Mouse (Mus musculus): ENCODE measurements around the gene Ddit4.

The Ddit4 gene

DNA sequence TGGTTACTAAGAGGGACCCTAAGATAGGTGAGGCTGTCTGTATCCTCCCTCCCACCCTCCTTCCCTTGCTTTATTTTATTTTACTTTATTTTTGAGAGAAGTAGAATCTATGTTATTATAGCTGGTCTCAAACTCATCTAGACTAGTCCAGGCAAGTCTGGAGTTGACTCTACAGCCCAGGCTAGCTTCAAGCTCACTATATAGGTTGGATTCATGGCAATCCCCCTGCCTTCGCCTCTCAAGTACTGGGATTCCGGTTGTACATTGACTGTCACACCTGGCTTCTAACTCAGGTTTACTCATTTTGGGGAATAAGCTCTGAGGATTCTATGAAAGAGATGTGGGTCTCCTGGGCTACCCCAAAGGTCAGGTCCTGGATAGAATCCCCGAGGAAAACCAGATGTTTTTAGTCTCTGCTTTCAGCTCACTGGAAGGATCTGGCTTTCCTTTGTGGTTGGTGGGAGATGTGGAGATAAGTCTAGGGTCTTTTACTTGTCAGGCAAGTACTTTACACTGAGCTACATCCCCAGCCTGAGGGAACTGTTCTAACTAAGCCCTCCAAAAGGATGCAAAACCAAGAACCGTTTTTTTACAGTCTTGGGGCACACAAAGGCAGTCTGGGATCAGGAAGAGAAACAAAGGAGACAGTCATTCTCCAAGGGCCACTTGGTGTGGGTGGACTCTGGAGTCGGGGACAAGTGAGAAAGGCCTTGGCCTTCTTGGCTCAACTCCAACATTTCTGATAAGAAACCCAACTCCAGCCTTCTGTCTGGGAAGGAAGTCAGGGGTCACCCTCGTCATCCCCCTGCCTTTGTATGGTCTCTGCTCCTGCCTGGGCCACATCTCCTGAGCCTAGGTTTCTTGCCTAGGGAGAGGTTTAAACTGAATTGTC is 3.0 kb downstream of the Ddit4 start:
- DNase-seq (ENCODE audit: low spot score): no peak

DNA sequence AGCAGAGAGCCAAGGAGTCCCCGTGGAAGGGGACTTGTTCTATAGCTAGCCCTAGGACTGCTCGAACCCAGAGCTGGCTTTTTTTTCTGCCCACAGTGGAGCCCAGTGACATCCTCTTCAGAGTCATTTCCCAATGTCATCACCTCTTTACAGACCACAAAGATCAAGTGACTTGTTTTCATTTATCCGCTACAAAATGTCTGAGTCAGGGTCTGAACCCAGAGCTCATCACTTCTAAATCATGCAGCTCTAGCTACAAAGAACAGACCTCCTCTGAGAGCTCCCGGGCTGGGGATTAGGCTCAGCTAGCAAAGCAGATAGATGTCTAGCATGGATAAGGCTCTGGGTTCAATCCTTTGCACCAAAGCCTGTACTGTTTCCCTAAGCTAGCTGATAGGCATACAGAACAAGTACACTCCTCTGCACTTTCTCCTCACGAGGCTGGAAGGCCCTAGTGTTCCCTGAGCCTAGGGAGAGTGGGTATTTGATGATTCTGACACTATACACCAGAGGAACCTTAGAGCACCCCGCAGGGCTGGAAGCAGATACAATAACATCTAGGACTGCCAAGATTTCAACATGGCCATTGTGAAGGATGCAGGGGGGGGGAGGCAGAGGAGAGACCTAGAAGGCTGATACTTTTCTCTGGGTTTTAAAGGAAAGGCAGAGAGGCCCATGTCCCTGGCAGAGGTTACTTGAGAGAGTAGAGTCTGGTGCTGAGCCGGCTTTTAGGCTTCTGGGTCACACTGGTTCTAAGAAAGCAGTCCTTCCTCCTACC is 4.1 kb downstream of the Ddit4 start:
- no peak for DNase-seq (ENCODE audit: low spot score)

DNA sequence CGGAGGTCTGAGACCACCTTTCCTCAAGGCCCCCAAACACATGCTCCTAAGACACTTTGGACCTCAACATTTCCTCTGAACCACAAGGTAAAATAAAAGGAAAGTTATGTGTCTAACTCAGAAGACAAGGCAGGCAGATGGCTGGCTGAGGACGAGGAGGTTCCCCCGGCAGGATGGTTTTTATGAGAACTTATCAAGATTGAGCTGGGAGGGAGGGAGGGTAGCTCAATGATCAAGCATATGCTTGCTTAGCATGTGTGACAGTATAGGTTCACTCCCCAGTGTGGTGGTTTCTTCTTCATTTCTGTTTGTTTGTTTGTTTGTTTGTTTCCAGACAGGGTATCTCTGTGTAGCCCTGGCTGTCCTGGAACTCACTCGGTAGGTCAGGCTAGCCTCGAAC is 5.3 kb downstream of the Ddit4 start:
- DNase-seq (ENCODE audit: low spot score): no peak

DNA sequence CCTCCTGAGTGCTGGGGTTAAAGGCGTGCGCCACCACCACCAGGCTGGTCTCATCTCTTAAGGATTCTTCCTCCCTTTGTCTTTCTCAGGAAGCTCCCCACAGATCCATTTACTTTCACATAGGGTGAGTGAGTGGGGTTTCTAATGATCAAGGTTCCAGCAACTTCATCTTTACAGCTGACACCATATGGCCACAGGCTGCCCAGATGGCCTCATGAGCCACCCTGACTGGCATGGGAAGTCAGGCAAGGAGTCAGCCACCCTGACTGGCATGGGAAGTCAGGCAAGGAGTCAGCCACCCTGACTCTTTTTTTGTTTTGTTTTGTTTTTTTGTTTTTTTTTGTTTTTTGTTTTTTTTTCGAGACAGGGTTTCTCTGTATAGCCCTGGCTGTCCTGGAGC is 6.2 kb downstream of the Ddit4 start:
- no peak for DNase-seq (ENCODE audit: low spot score)

DNA sequence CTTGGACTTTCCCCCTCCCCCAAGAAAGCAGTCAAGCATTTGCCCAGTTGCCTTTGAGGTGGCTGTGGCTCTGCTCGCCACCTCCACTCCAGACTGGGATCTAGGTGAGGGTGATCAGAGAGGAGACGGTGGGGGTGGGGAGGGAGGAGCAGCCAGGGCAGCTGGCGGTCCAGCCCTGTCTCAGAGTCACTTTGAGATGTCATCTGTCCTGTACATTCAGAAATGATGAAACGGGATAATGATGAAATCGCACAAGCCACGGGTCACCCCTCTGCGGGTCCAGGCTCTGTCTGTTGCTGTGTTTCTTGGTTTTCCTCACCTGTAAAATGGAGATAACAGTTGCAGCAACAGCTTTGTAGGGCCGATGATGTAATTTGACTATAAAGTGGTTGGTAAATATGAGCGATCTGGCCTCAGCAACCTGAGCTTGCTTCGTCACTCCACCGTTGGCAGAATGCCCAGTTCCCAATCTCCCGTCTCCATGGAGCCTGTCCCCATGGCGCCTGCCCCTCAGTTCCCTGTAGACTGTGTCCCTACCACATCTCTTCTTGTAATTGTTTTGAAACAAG is 8.1 kb downstream of the Ddit4 start:
- DNase-seq (ENCODE audit: low spot score): peak; percentile 51

DNA sequence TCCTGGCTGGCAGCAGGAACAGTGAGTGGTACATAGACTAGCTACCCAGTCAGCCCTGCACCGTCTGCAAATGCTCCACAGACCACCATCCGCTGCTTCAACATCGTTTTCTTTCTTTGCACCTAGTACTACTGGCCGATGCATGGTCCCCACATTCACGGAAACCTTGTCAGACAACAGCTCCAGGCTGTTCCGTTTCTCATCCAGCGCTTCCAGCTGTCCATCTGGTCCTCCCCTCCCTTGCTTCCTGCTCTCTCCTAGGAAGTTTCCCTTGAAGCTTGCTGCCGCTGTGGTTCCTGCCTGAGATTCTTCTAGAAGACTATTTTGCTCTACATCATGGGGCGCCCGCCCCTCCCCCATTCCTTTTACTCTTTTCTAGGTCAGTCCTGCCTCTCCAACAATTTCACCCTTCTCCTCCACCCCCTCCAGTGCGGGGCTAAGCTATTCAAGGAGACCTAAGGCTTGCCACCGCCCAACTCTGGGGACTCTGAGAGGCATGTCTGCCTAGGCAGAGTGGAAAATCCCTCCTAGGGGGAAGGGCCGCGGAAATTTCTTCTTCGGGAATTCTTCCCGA is 8.7 kb downstream of the Ddit4 start:
- DNase-seq (ENCODE audit: low spot score): no peak

DNA sequence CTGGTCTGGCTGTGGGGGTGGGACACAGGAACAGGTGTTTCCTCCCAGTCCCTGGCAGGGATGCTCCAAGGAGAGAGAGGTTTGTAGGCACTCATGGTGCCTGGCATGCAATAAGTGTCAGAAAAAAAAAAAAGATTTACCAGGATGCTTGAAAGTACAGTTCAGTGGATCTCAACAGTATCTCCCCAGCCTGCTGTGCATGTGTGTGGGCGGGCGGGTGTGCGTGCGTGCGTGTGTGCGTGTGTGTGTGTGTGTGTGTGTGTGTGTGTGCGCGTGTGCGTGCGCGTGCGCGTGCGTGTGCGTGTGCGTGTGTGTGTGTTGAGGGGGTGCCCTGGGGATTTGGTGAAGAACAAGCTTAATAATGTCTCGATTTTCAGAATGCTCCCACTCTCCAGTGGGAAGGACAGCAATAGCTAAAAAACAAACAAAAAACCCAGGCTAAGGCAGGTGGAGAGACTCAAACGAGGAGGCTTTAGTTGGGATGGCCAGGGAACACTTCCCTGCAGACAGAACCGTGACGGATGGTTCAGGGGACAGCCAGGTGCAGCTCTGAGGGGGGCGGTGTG is 9.3 kb downstream of the Ddit4 start:
- DNase-seq (ENCODE audit: low spot score): no peak

DNA sequence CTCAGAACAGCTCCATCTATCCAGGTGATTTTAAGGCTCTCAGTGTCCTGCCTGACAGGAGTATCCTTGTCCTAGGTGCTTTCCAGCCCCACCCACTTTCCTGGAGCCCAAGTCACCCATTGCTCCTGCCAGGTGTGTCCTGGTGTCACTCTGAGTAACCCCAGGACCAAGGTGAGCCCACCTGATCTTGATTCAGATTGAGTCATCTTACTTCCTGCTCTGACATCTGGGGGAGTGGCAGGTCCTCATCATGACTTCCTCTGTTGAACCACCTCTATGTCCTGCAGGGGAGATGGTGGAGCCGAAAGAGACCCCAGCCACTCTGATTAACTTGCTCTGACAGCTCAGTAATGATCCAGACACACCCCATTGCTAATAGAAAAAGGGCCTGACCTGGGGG is 12.6 kb downstream of the Ddit4 start:
- no peak for DNase-seq (ENCODE audit: low spot score)

DNA sequence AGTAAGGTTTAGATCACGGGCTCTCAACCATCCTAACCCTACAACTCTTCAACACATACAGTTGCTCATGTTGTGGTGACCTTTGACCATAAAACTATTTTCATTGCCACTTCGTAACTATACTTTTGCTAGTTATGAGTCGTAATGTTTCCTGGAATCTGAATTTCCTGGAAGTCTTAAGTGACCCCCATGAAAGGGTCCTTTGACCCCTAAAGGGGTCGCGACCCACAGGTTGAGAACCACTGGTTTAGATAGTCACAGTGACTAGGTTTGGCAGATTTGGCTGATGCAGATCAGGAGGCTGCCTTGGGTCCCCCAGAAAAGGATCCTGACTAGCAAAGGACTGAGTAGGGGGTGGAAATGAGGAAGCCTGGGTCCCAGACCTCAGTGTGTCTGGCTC is 13.0 kb downstream of the Ddit4 start:
- no peak for DNase-seq (ENCODE audit: low spot score)

DNA sequence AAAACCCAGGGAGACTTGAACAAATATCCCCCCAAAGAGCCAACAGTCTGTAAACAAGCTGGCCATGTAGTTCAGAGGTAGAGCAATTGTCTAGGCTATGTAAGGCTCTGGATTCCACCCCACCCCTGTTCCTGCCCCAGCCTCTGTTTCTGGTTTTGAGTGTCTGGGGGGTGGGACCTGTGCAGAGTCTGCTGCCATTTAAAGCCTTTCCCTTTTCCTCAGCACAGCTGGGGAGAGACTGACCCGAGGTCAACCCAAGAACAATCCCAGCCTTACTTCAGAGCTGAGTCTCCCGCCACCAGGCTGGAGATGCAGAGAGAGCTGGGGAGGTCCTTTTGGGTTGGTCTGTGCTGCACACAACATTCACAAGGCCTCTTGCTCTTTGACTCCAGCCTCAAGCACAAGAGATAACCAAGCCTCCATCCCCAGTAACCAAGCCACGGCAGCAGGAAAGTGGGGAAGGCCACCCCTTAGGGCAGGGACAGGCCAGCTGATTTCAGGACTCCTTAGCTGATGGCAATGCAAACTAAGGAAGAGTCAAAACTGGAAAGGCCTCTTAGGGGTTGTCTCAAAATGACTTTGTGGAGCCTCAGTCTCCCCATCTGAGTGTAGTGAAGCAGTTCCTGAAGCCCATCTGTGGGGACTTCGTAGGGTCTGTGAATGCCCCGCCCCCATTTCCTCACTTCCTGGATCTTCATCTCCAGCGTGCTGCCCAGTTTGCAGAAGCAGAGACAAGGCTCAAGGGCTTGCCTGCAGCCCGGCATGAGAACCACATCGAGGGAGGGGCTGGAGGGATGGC is 15.4 kb downstream of the Ddit4 start:
- DNase-seq (ENCODE audit: low spot score): no peak

DNA sequence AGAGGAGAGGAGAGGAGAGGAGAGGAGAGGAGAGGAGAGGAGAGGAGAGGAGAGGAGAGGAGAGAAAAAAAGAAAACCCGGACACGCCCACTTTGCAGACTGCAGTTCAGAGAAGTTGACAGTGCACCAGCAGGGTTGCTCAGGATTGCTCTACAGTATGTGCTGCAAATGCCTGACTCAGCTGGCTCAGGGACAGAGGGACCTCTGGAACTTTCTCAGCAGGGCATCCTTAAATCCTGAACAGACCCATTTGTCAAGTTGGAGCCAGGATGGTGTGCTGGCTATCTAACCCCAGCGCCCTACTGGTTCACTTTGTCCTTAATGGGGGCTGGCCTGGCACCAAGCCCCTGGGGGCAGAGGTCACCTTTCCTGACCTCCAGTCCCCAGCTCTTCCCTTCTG is 17.6 kb downstream of the Ddit4 start:
- DNase-seq (ENCODE audit: low spot score): no peak

DNA sequence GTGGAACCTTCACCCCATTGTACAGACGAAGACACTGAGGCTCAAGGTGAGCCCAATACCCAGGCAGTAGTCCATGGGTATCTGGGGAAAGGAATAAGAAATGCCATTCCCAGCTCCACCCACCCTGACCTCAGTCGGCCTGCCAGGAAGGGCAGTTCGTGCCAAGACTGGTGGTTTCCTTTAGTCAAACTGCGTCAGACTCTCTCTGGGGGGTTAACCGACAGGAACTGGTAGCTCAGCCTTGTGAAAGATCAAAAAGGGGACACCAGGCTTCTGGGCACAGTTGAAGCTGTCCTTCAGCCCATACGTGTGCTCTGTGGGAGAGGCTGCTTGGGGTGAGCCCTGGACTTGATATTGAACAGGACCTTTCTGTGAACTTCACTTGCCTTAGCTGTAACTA is 19.1 kb downstream of the Ddit4 start:
- DNase-seq (ENCODE audit: low spot score): no peak

DNA sequence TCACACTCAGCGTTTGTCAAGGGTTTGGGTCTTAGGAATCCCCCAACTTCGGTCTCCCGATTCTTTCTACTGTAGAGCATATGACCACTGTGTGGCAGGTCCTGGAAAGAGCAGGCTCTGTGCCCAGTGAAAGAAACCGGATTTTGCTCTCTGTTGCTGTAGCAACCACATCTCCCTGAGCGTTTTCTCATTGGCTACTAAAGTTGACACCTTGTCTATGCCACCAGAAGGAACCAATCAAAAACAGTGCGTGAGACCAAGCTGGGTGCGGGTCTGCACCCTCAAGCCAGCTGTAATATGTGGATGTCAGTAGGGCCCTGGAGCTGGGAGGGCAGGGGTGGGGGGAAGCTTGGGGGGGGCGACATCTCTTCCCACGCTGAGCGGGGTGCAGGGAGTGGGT is 20.6 kb downstream of the Ddit4 start:
- no peak for DNase-seq (ENCODE audit: low spot score)

DNA sequence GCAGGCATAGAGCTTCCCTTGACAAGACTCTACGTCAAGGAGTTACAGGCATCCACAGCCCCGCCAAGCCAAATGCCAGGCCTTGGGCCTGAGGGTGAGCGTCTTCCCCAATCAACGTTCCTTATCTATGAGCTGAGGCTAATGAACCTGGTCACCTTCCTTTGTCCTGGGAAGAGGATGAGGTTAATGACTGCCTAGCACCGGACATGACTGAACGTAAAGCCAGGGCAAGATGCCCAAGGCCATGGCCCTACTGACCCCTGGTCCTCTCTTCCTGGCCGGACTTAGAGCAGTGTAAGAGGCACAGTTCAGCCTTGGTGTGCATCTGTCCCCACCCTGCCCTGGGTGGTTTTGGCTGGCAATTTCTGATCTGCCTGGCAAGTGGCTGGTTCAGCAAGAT is 22.4 kb downstream of the Ddit4 start:
- DNase-seq (ENCODE audit: low spot score): no peak

DNA sequence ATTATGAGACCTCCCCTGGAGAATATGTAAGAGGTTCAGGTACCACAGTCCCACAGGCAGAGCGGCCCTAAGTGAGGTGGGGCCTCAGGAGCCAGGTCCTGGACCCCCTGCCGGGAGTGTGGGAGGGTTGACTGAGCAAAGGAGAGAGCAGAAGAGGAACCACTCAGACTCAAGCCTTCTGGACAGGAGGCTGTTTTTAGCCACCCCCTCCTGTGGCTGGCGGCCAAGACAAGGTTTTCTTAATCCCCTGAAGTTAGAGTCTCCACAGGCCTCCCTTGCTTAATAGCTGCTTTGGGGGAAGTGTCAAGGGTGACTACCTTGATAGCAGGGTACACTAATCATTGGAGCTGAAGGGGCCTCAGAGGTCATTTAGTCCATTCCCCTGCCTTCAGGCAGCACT is 27.3 kb downstream of the Ddit4 start:
- no peak for DNase-seq (ENCODE audit: low spot score)

DNA sequence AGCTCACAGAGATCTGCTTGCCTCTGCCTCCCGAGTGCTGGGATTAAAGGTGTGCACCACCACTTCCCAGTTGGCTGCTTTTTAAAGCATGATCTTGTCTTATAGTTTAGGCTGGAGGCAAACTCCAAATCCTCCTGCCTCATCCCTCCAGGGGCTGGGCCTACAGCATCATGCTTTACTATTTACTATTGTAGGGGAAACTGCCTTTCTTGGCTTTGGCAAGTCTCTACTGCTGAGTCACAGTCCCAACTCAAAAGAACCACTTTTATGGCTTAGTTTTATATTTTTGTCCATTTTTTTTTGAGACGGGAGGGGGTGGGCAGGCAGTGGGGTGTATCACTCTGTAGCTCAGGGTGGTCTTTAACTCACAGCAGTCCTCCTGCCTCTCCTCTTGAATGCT is 28.1 kb downstream of the Ddit4 start:
- DNase-seq (ENCODE audit: low spot score): no peak

DNA sequence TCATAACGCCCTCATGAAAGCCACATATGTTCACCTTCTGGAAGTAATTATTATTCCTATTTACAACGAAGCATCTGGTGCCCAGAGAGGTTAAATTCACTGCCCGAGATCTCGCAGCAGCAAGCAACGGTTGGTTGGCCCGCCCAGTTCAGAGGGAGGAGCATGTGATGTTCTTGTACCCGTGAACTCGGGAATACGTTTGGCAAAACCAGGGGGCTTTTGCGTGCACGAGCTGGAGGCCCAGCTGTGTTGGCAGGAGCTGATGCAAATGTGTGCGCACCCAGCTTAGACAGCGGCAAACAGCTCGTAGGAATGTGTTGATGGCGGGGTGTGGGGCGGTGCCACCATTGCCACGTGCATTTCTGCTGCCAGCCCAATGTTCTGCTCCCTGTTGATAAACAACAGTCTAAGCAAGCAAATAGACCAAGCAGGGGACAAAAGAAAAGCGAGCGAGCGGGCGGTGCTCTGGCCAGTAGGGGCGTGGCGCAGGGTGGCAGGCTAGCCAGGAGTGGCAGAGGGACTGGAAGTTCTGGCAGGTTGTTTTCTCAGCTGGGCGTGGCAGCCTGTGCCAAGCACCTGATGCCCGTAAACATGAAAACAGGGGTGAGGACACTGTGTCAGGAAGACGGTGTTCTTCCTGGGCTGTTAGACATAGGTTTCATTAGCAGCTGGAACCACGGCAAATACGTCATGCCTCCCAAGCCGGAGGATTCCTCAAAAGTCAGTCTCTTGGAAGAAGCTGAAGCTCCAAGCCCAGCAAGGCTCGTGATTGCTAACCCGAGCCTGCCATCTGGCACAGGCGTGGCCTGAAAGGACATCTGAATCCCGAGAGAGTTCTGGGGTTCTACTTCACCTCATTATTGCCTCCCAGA is 30.6 kb downstream of the Ddit4 start:
- no peak for DNase-seq (ENCODE audit: low spot score)

DNA sequence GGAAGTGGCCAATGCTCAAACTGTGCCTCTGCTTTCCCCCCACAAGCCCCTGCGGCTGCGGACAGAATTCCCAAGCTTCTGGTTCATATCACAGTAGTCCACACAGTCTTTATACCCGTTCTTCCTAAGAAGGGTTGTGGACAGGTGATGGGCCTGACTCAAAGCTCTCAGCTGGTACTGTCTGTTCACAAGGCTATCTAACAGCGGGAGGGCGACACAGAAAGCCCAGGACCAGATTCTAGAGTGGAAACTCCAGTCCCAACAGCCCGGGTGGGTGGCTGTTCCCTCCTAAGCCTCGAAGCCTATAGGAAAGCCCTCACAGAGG is 31.2 kb downstream of the Ddit4 start:
- no peak for DNase-seq (ENCODE audit: low spot score)

DNA sequence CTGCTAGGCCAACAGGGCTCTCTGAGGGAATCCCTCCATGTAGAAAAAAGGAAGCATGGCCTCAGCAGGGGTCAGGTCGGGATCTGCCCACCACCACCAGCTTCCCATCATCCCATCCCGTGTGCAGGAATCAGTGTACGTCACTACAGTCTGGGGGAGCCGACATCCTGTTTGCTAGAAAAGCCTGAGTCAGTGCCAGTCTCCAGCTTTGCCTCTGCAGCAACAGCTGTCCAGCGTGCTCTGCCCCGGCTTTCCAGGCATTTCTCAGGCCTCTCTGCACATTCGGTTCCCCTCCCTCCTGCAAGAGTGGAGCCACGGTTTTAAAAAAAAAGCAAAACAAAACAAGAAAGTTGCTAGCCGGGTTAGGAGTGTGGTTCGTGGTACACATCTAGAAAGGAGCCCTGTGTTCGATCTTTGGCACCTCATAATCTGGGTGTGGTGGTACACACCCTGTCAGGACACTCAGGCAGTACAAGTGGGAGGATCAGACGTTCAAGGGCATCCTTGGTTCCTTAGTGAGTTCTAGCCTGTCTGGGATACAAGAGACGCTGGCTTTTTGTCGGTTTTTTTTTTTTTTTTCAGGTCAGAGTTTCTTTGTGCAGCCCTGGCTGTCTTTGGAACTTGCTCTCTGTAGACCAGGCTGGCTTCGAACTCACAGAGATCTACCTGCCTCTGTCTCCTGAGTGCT is 32.0 kb downstream of the Ddit4 start:
- DNase-seq (ENCODE audit: low spot score): no peak

DNA sequence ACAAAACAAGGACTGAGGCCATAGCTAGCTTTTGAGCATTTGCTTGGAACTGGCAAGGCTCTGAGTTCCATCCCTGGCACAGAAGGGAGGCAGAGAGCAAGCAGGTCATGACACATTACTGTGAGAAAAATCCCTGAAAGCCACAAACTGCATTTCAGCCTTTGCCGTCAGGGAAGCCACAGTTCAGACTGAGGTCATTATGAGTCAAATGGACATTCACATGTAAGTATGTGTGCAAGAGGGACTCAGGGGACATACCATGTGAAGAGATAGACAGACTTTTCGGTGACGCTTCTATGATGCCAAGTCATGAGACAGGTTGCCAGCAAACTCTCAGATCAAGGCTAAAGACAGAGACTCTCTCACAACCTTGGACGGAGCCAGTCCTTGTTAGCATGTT is 33.5 kb downstream of the Ddit4 start:
- no peak for DNase-seq (ENCODE audit: low spot score)
